Mouse (Mus musculus): ENCODE data around the gene Ism2.

DNA sequence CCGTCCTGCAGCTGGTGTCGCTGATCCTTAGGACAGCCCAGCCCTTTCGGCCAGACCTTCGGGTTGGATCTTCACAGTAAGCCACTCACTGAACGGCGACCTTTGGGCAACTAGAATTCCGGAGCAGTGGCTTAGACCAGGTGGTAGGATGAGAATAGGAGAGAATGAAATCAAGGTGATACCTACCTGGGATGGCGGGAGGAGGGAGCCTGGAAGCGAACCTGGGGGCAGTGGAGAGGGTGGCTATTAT lies 861 bp upstream of the Ism2 start:
- TF ChIP-seq CTCF (IDR thresholded peaks at IDR 0.05 in 2 of 3, conservative IDR thresholded peaks at IDR 0.05 in 1 of 3; ENCODE audit: control insufficient read depth in 1 of 3, insufficient read depth in 1 of 3, low read depth in 2 of 3, low read length in 3 of 3, poor library complexity in 1 of 3, severe bottlenecking in 1 of 3) (no peak), RAD21 (IDR thresholded peaks at IDR 0.05; ENCODE audit: low read depth, low read length) (no peak), JUND (IDR thresholded peaks at IDR 0.05; ENCODE audit: low read depth, low read length) (no peak), HCFC1 (IDR thresholded peaks at IDR 0.05; ENCODE audit: low read depth, low read length) (no peak), POLR2A (IDR thresholded peaks at IDR 0.05; ENCODE audit: control insufficient read depth in 1 of 2, insufficient read depth in 1 of 2, low read depth in 1 of 2, low read length in 2 of 2, poor library complexity in 1 of 2) (no peak), CHD1 (IDR thresholded peaks at IDR 0.05; ENCODE audit: low read depth, low read length) (no peak)

Data from MEL (cell line).